Mouse (Mus musculus) 416B (cell line): ENCODE data around the gene Naaladl2.
"Not testable (repeated sequence)": the region's sequence is repeated elsewhere in the genome, so short reads cannot be mapped to it uniquely, and the experiment has no call there.

Experiments used
- DNase-seq: peaks from one replicate; pipeline ENCODE4 v3.0.0; 2011; ENCODE audit warnings: low read depth

The Naaladl2 gene

GRCm38 (mm10) chr3:25143555-25144311 lies at the start of gene Naaladl2:
Gene Naaladl2 (minus strand): TSS chr3:25144261.
- DNase-seq, result no peak

GRCm38 (mm10) chr3:25151721-25152120 lies 7.7 kb upstream of the Naaladl2 start:
- no peak for DNase-seq

DNA sequence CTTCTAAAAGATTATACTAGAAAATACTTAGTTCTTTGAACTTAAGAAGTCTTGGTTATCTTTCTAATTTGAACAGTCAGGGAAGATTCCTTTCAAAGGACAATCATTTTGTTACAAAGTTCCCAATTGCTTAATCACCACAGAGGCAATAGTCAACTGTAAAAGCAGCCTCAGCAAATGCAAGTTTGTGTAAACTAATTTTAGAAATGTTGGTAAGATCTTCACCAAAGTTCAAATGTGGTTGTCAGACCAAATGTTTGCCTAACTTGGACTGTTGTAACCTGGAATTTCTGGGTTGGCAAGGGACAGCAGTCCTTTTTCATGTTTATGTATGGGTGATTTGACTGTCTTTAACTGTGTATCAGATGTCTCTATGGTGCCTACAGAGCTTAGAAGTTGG lies 3.2 kb upstream of the Naaladl2 start:
- no peak for DNase-seq

DNA sequence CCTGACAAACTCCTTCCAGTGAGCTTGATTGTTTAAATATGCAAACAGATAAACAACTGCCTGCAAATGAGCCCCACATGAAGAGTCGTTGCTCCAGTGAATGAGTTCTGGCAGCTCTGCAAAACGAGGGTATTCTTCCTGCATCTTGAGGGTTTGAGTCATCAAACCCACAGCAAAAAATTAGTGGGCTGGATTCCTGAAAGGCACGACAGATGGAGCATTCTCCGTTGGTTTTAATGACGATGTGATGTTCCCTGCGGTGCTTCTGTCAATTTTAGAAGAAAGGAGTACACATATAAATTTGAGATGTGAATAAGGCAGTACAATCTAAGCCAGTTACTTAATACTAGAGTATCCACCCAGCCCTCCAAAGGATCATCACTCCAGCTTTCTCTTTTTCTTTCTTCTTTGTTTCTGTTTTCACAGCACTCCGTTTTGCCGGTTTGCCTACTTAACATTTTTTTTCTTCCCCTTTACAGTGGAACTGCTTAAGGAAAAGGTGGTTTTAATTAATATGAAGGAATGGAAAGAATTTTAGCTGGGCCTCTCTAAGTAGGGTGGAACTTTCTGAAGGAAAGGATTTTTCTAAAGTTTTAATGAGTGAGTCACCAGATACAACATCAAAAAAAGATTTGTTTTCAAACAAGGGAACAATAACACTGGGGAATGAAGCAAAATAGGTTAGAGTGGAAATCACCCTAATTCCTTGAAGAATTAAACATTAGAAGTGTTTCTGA lies 1.1 kb upstream of the Naaladl2 start:
- DNase-seq, result no peak

GRCm38 (mm10) chr3:25143111-25143510 lies 950 bp downstream of the Naaladl2 start:
- no peak for DNase-seq

DNA sequence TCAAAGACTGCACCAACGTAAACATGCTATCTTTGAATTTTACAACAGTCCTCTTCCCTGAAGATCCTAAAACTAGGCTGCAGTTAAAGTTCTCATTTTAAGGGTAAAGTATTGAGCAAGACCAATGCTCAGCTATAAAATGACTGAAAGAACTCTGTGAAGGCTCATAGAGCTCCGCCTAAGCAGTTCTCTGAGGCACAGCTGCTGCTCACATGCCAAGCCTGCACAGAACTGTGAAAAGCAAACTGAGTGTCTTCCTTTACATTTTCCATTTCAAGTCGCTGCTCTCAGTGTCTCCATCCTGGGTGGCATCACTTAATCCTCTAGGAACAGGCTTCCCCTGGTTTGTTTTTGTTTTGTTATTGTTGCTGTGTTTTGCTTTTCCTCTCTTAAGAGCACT lies 12.2 kb downstream of the Naaladl2 start:
- DNase-seq, result no peak

DNA sequence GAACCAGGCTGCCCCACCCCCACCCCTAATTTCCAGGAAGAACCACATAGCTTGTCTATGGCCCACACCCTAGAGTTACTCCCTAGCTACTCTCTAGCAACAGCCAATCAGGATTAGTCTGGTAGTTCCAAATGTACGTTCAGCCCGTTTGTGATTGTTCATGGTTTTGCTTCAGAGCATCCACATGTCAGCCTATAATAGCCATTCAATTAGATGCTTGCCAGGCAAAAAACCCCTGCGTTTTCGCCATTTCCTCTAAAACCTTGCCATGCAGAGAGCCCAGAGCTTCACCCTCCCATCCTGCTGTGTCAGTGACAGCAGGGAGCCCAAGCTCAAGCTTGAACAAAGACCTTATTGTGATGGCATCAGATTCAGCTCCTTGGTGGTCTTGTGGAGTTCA lies 16.2 kb downstream of the Naaladl2 start:
- no peak for DNase-seq

DNA sequence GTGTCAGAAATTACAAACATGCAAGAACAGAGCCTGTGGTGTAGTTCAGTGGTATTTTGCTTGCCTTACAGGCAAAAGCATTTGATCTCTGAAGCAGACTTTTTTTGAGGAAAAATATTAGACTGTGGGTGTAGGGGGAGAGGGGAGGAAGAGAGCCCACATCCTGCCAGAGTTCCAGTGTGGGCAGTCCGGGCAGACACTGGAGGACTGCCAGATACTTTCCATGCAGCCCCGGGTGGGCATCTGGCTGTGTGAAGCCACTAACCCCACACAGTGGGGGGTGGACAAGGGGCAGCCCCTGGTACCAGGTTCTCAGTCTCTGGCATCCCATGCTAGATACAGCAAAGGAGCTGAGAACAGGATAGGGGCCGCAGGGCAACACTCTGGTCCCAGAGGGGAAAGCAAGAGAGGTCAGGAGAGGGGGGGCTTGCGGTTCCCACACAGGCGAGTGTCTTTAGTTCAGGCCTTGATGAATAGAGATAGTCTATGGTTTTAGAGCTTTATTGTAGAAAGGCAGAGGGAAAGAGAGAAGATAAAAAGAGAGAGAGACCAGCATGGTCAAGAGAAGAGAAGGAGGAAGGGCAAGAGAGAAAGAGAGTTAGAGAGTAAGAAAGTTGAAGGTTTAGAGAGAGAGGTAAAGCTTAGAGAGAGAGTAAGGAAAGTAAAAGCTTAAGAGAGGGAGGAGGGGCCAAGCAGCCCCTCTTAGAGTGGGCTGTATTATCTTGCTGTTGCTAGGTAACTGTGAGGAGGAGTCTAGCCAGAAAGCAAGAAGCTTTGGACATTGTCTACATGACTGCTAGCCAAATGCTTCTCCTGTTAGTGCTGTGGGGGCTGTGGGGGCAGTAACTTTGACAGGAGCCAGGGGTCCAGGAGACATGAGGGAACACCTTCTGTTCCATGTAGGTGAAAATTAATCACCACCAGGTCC lies 18.9 kb downstream of the Naaladl2 start:
- DNase-seq, result peak; percentile 0

GRCm38 (mm10) chr3:25113107-25113506 lies 31.0 kb downstream of the Naaladl2 start:
- no peak for DNase-seq

DNA sequence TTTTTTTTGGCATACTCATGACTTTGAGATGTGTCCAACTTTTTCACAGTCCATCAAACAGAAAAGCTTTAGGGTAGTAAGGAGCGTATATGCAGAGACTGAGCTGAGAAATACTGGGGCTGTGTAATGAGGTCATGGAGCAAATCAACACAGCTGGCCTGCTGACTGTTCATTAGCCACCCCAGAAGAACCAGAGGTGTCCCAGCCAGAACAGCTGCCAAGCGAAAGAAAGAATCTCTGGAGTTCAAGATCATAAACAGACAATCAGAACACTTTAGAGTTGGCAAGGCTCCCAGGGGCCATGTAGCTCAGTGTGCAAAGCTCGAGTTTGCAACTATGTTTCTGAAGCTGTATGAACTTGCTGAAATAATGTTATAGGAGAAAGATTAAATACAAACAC lies 35.1 kb downstream of the Naaladl2 start:
- no peak for DNase-seq

GRCm38 (mm10) chr3:25092986-25093385 lies 51.1 kb downstream of the Naaladl2 start:
- no peak for DNase-seq

- no peak for DNase-seq
Measured at GRCm38 (mm10) chr3:25075785-25076184, 68.3 kb downstream of the Naaladl2 start.

GRCm38 (mm10) chr3:25074266-25074665 lies 69.8 kb downstream of the Naaladl2 start:
- DNase-seq, result no peak

- DNase-seq, result no peak
Measured at GRCm38 (mm10) chr3:25073821-25074220, 70.2 kb downstream of the Naaladl2 start.

DNA sequence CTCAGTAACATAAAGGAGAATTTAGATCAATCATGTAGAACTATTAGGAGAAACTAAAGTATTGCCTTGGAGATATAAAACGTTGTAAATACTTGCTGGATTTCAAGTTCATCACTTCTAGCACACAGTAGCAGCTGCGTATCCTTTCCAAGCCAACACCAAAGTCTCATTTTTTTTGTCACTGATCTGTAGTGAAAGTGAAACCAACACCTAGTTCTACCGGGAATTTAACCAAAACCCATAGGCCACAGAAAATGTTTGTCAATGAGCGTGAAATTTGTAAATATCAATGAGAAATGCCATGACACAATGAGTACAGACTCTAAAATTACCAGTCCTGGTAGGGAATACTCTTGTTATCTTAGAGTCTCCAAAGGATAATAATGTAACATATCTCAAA lies 80.8 kb downstream of the Naaladl2 start:
- DNase-seq, result peak; percentile 5

- DNase-seq, result no peak
Measured at GRCm38 (mm10) chr3:25052975-25053374, 91.1 kb downstream of the Naaladl2 start.

DNA sequence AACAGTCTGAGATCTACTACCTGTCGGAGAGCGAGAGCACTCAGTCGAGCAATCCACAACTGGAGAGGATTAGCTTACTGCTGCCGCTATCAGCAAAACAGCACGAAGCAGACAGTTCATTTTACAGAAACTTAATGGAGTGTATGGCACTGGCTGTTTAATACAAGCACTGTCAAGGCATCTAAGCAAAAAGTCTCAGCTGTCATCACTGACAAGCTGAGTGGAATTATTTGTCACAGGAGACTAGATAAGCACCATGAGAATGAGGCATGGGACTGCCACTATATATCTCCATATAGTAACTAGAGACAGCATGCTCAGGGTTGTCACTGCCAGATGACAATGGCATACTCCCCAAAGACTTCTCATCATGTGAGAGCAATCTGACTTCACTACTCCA lies 124.1 kb downstream of the Naaladl2 start:
- no peak for DNase-seq

DNA sequence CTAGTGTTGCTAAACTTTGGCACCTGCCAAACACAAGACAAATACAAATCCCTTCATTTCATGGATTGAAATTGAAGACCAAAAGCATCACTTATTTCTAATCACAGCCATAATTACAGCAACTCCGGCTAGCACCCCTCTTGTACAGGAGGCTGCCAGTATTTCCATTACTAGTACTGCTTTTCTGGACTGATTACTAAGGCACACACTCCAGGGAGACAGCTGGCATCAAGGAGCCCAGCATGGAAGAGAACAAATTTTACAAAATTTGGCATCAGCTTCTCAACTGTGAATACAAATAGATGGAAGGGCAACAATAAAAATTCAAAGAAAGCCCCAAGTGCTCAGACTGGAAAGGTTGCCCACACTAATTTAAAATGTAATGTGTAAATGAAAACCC lies 133.3 kb downstream of the Naaladl2 start:
- no peak for DNase-seq

- DNase-seq, result not testable (repeated sequence)
Measured at GRCm38 (mm10) chr3:25006802-25007201, 137.3 kb downstream of the Naaladl2 start.

DNA sequence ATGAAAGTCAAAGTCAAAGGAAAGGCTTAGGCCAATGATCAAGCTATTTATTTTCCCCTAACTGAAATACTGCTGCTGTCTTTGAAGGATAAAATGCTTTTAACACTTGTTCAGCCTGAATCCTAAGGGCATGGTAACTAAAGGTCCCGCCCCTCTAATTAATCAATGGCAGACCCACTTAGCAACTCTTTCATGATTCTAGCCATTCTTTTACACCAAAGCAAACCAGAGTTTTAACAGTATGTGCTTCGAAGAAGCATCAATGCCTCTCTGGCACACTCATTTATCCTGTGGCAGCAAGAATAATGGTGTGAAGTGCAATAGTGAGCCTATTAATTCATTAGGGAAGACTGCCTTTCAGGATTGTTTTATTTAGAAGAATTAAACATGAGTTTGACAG lies 151.5 kb downstream of the Naaladl2 start:
- no peak for DNase-seq

DNA sequence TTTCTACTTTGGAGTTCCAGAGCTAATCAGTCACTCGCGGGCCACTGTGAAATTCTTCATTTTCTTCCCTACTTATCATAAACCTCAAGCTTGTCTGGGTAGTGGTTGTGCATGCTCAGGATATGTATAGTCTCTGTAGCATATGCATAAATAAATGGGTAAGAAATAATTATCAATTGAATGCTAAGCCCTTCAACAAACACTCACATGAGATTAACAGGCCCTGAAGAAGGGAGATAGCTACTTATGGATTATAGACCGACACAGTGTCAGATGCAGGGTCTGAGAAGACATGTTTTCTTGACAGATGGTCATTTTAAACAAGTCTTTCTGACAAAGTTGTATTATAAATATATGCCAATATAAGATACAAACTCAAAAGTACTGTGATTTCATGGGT lies 152.0 kb downstream of the Naaladl2 start:
- no peak for DNase-seq

- DNase-seq, result no peak
Measured at GRCm38 (mm10) chr3:24982111-24982510, 161.9 kb downstream of the Naaladl2 start.
